Mouse (Mus musculus) heart, adult 11 months (tissue): Measurements from ENCODE around the gene Rapgef4.

Experiments
- DNase-seq: peaks from one replicate; pipeline ENCODE4 v3.0.0; 2022

Gene Rapgef4

DNA sequence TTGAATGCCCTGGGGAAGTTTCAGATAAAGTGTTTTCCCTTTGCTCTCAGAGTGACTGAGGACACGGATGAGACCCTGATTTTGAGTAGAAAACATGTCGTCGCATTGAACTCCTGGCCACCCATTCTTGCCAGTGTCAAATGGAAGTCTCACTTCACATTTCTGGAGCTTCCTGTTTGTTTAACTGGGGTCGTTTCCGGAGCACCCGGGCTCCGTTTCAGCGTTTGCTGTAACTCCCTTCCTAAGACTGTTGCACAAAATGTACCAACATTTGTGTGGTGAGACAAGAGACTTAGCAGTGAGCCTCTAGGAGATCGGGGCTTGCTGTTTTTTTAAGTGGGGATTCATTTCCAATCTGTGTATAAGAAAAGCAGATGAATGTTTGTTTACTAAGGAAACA lies 220.5 kb downstream of the Rapgef4 start:
- DNase-seq: peak; percentile 87

DNA sequence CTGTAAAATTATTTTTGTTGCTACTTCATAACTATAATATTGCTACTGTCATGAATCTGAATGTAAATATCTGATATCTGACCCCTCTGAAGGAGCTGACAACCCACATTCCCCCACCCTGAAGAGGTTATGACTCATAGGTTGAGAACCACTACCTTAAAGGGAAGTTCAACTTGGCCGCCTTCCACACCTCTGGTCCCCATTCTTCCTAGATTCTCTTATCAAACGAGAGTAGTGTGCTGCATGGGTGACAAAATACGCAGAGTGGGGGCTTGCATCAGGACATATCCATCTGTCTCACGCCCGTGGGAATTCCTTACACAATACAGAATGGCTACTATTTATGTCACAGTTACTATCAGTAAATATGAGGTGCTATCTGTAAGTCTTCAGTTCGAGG lies 221.2 kb downstream of the Rapgef4 start:
- DNase-seq: peak; percentile 90

DNA sequence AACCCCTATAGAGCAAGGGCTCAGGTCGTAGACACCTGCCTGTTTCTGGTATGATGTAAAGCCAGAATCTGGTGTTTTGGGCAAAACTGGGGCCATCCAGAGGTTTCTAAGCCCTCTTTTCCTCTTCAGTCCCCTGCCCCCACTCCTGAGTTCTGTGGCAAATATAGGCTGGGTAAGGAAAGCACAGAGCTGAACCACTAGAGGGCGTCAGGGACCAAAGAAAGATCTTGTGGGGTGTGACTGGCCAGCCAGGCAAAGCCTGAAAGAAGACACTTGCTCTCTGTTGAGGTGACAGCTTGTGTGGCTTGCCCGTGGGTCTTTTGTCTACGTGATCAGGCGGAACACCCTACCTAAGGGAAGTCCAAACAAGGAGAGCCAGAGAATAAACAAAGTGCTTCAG lies 222.6 kb downstream of the Rapgef4 start:
- DNase-seq: peak; percentile 95

DNA sequence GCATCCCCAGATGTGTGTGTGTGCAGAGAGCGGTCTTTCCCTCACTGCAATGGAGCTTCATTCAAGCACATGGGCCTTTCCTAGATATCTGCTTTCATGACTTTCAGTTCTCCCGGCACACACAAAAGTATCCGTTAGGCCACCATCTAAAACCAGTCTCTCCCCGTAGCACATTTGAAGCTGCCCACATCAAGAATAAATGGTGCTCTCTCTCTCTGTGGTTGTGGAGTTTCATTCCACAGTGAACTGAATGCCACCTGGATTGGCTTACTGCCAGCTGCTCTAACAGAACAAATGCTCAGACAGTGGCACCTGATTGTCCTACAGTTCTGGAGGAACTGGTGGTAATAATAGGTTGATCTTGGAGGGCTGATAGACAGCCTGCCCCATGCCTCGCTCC lies 224.8 kb downstream of the Rapgef4 start:
- peak; percentile 67 for DNase-seq

DNA sequence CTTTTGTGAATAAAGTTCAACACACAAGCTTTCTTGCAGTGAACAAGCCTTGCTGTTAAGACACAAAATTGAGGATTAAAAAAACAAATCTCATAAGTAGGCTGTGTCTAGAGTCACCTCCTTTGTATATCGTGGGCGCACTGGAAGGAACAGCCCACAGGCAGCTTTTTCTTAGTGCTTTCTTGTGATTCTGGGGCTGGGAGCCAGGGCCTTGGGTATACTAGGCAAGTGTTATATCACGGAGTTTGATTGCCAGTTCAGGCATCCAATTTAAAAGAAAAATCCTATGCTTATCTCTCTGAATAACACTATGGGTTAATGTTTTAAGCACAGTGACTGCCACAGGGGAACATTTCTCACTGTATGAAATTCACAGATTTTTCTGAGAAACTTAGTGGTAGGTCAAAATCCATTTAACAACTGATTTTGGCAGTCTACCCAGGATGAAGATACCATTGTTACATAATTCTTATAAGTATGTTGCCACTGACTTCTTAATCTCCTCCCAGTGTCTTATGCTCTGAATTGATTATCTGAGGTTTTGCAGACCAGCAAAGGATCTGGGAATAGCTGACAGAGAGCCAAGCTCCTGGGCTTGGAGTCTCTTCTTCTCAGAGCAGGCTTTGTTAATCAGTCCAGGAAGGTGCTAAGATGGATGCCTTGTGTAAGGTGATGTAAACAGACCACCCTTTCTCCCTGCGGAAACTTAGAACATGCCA lies 225.6 kb downstream of the Rapgef4 start:
- peak; percentile 52 for DNase-seq

DNA sequence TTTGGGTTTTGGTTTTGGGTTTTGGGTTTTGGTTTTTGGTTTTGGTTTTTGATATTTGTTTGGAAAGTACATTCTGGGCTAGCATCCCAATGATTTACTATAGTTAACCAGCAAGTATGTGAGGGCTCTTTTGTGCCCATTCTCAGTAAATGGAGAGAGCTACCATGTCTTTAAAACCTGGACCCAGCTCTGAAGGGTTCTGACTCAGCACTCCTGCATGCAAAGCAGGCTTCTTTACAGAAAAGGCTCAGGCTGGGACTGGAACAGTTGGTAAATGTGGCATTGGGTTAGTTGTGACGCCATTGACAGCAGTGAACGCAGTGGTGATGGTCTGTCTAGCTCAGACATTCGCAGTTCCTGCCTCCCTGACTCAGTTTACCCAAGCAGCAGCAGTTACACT lies 236.3 kb downstream of the Rapgef4 start:
- peak; percentile 61 for DNase-seq

DNA sequence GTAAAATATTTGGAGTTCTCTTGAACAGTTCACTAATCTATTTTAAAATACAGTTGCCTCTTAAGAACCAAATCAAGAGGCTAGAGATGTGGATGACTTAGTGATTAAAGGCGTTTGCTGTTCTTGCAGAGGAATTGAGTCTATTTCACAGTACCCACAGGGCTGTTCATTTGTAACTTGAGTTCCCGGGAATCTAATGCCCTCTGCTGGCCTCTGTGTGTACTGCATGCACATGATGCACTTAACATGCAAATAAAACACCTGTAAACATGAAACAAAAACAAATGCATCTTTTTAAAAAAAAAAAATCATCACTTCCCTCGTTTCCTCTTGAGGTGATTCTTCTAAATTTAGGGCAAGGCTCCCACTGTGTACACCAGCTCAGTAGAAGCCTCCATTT lies 238.9 kb downstream of the Rapgef4 start:
- DNase-seq: peak; percentile 77

DNA sequence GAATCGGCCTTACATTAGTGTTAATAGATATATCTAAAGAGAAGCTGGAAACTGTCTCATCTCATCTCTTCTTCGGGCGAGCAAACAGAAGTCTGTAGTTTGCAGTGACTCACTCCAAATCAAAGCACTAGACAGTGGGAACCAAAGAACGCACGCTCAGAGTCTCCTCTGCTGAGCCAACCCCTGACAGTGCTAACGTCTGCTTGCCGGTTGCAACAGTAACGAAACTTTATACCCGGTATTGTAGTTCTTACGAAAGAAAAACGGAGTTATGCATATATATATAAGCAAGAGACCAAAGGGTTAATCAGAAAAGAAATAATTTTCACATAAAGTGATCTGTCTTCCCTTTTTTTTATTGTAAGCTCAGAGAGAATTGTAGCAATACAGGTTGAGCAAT lies 240.2 kb downstream of the Rapgef4 start:
- peak; percentile 65 for DNase-seq

DNA sequence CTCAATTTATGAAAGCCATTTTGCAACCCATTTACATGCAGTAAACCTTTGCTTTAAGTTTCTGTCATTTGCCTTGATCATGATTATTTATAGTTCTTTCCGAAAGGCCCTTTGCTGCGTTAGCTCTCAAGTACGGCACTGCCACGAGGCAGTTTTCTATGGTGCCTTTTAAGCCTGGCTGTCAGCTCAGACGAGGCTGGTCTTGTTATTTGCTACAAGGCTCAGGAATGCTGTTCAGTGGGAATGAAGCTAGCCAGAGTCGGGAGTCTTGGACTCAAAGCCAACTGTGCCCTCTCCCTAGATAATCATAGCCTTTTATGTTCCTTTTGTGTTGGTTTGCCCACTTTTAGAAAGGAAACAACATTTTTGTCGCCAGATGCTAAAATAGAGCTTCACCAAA lies 240.7 kb downstream of the Rapgef4 start:
- DNase-seq: peak; percentile 39

DNA sequence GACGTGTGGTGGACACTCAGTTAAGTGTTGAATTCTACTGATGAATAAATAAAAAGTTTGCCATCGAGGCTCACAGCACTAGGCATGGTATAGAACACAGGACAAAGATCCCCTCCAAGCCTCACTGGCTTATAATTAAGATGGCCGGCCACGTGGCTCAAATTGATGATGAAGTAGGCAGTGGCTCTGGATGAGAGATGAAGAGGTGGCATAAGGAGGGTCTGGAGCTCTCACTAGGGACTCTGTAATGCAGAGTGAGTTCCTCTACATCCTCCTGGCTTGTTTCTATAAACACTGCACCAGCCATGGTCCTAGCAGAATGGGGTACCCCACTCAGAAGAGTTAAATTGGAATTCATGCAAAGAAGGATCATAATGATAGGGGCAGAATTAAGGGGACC lies 241.2 kb downstream of the Rapgef4 start:
- DNase-seq: peak; percentile 64

DNA sequence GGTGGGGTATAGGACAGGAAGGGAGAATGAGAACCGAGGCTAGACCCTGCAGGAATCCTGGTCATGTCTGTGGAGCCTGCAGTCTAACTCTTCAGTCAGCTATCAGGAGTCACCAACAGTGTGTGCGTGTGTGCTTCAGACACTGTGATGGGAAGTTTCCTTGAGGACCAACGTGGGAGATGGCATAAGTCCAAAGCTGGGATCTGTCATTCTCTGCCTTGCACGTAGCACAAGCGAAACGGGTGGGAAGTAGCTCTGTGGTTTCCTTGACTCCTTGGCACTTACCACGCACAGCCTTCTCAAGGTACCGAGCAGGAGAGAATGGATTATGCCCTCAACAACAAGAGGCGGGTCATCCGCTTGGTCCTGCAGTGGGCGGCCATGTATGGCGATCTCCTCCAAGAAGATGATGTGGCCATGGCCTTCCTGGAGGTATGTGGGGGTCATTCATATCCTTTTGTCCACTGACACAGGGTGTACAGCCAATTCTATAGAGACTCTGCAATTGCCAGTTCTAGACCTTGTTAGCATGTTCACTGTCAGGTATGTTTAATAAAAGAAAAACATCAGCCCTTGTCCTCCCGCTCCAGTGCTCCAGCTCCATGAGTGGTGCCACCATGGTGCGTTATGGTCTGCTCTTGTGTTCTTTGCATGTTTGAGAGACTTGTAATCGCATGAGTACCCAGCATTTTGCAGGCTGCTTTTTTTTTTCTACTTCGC lies 241.9 kb downstream of the Rapgef4 start:
- peak; percentile 75 for DNase-seq

DNA sequence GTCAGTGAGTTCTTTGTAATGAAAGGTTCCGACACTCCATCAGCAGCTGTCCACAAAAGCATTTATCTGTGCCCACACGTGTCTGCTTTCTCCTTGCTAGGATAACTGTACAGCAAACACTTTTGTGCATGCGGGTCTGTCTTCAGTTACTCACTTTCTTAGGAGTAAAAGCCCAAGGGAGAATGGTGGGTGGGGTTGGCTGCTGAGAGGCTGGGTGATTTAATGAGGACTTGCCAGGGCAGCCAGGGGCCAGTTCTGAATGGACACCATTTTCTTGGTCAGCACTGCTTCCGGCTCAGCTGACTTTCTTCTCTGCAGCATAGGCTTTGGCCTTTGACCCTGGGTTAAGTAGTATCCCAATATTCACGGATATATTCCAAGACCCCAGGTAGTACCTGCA lies 242.4 kb downstream of the Rapgef4 start:
- DNase-seq: peak; percentile 68

DNA sequence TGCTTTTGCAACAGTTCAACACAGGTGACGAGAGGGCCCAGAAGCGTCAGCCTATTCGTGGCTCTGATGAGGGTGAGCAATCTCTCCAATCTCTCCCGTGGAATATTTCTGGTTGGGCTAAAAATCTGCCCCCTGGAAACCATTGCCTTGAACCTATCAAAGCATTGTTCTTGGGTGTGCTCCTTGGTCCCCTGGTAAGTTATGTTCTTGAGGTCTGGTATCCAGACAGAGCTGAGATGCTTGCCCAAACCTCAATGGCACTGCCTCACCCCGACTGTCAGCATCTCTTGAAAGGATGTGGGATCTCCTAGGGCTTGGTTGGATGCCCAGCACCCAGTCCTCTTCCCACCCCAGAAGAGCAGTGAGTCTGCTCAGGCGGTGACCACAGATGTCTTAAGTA lies 245.0 kb downstream of the Rapgef4 start:
- DNase-seq: no peak

DNA sequence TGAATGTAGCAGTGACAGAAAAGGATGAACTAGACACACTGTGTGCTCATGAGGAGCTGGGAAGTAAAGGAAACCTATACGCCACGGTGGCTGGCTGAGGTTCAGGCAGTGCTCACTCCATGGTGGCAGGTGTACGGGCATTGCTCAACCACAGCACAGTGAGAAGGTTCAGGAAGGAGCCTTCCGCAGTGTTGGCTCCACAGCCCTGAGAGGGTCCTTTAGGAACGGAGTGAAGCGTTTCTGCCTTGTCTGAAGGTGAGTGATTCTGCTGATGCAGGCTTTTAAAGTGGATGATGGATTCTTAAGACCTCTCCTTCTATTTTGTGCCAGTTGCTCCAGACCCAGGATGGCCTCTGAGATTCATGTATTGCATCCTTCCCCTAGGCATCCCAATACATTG lies 246.4 kb downstream of the Rapgef4 start:
- peak; percentile 69 for DNase-seq

DNA sequence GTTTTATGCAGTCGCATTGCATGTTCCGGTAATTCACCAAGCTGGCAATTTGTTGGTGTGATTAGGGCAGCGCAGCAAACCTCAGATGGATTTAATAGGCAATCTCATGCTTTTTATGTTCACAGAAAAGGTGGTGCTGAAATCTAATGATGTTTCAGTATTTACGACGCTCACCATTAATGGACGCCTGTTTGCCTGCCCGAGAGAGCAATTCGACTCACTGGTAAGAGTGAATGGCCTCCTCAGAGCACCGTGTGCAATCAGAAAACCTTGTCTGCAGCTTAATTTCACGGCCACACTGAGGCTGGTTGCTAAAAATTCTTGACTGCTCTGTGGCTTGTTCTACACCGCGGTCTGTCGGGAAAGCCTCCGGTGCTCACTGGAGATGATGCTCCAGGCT lies 247.8 kb downstream of the Rapgef4 start:
- peak; percentile 62 for DNase-seq

DNA sequence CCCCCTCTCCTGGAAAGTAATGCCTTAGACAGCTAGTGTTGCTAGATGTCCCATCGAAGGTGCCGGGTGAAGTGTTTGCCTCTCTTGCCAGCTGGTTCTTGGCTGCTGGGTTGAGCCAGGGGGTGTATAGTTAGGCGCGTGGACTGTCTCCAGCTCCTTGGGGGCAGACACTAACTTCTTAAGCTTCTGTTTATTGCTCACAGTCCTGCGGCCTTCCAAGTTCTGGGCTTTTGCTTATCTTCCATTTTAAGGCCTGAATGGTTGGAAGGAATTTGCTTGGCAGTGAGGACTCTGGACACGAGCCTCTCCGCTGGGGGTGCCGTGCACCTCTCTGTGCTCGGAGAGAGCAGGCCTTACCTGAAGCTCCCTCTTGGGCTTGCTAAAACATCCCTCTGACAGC lies 249.5 kb downstream of the Rapgef4 start:
- no peak for DNase-seq

DNA sequence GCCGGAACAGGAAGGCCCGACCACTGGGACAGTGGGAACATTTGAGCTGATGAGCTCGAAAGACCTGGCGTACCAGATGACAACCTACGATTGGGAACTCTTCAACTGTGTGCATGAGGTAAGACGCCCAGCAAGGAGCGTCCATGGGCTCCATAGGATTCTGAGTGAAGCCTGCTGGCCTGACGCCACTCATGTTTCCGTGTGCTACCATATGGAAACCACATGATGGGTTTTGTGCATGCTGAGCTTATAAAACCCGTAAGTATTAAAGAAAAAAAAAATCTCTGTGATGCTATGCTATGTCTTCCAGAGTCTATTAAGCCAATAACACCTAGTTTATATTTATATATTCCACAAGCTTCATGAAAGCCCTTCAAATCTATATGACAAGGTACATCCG lies 253.0 kb downstream of the Rapgef4 start:
- DNase-seq: peak; percentile 84

DNA sequence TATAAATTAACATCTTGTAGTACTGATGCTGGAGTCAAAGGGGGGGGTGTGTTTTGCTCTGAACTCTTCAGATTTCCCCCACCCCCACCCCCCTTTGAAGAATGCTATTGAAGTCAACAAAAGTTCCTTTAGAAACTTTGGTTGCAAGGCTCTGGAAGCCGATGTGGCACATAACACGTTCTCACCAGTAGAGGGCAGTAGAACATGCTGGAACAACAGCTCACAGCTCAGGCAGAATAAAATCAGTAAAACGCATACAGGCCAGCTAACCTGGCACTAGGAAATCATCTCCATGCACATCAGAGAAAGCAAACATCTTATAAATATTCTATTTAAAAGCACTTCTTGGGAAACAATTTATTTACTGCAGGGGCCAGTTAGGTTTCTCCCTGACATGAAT lies 253.9 kb downstream of the Rapgef4 start:
- peak; percentile 93 for DNase-seq

DNA sequence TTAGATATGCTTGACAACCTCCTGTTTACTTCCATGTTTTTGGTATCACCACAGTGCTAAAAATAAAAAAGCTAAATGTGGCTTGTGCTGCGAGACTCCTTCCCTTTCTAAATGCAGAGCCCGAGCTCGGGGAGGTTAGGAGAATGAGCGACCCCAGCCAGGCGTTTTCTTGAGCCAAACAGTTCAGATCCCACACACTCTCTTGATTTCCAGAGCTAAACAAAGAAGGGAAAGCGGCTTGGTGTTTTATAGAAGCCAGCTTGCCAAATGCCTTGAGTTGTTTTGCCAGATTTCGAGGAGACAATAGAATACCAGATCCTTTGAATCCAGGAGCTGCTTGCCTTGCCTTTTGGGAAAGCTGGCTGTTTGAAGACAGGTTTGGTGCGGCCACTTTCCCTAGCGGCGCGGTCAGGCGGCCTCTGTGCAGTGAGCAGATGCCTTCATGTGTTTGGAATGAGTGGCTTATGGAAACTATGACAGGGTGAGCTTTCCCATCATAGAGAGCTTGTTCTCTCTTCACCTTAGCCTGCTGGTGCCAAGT lies 254.4 kb downstream of the Rapgef4 start:
- peak; percentile 94 for DNase-seq

DNA sequence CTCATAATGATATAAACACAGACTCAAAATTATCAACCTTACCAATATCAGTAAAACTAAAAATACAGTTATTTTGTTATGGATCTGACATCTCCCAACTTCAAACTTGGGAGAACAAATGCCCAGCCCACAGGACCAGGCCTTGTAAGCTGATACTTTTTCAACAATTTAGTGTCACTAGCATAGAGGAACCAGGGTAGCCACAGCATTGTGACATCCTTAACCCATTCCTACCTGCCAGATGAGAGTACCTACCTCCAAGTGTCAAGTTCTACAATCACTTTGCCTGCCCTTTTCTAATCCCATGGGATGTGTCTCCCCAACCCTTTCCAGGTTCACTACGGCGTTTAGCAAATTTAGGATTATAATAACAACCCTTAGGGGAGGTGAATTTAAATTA lies 257.4 kb downstream of the Rapgef4 start:
- DNase-seq: no peak

DNA sequence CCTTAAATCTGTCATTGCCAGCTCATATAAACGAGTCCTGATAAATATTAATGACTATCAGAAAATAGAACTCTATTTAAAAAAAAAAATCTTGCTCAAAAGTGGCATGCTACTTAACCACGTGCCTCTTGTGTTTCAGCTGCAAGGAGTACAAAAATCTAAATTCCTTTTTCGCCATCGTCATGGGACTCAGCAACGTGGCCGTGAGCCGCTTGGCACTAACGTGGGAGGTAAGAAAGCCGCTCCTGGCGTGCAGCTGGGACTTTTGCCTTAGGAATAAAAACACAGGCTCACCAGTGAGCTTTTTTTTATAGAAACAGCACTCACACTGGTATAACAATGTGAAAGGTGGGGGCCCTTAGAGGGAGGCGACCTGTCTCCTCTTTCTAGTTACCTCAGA lies 257.9 kb downstream of the Rapgef4 start:
- no peak for DNase-seq

DNA sequence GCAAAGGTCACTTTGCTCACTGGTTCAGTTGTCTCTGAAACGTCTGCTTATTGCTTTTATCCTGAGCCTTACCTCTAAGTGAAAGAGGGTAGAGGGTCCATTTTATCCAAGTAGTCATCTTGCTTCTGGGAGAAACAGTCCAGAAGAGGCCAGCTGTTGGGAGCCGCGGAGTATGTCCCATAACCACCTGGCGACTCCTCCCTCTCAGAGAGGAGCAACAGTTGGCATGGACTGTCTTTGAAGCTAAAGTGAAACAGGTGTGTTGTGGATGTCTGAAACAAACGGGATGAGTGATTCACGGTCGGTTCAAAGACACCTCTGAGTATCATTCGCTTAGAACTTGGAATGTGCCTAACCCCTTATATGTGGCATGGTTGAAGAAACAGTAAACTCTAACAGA lies 258.4 kb downstream of the Rapgef4 start:
- DNase-seq: no peak

DNA sequence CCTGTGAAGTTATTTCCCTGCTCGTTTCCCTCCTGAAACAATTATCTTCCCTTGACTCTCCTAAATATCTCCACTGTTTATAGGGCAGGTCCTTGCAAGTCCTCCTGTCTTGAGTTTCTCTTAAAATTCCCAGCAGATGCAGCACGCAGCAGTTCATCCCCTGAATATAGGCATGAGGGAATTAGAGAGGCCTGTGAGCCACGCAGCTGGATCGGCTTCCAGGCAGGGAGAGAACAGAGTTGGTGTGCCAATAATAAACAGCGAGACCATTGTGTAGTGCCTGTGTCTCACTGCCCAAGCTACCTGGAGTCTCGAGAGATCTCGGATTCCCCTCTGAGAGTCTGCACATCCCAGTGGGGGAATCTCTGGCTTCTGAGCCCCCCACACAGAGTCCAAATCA lies 259.0 kb downstream of the Rapgef4 start:
- no peak for DNase-seq

DNA sequence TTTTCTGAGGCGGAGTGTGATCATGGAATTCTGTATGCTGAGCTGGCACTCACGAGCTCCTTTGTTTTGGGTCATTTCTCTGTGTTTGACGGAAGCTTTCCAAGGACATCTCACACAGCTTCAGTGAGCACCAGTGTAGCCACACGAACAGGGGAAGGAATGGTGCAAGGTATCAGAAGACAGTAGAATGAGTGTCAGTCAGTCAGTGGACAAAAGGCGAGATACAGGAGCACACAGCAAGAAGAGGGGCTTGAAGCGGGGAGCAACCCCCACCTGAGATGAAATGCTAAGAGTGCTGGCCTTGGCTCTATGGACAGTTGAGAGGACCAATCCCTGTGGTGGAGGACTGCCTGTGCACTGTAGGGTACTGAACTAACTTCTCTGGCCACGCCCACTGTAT lies 259.7 kb downstream of the Rapgef4 start:
- no peak for DNase-seq
